Mouse (Mus musculus): ENCODE data around the gene Btn1a1.

DNA sequence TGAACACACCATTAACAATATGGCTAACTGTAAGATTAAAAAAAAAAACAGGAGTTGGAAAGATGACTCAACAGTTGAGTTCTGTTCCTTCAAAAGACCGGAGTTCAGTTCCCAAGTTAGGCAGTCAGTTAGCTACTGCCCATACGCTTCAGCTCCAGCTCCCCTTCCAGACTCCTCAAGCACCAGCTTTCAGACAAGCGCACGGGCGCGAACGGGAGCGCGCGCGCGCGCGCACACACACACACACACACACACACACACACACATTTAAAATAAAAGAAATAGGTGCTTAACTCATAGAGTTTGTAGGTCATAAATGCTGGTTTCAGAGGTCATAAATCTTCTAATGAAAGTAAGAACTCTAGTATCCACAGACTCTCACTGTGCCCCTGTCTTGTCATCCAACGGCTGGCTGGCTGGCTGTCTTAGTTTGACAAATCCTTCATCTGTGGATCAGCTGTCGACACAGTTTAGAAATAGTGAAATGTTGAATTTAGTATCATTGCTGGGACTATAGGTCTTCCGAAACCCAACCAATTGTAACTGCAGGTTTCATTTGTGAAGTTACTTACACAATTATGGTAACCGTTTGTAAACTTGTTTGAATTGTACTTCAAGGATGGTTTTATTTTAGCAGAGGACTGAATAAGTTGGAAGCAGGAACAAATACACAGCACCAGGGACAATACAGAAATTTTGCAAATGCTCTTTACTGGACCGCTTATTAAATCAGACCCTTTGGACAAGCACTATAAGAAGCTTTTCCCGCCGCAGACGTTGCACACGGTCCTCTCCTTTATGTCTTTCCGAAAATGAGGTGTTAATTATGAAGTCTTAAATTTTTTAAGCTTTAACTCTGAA lies 16.2 kb downstream of the Btn1a1 start:
- TF ChIP-seq POLR2A (IDR thresholded peaks at IDR 0.05; ENCODE audit: control insufficient read depth, extremely low read depth, insufficient read depth, low read length, poor library complexity): no peak
- no peak for TF ChIP-seq CTCF (IDR thresholded peaks at IDR 0.05; ENCODE audit: borderline replicate concordance, control insufficient read depth, extremely low read depth, insufficient read depth, low read length, poor library complexity)

All from thymus, adult 2 months (tissue).